Mouse (Mus musculus): ENCODE results near the gene Ugt1a9. TPM values are rescaled to one million over a fixed set of nuclear protein-coding genes. Genes with fewer than 3 reads are reported as not detected.

Ugt1a9 gene
- total RNA-seq, 2 experiments from 2014 or later = not detected

GRCm38 (mm10) chr1:88258881-88259642 is 188.5 kb downstream of the Ugt1a9 start:
- peak in 1 of 2 experiments; percentile 75 for DNase-seq

- DNase-seq = no peak
Observed at GRCm38 (mm10) chr1:88259643-88260024, 189.0 kb downstream of the Ugt1a9 start.

GRCm38 (mm10) chr1:88260114-88260513 is 189.5 kb downstream of the Ugt1a9 start:
- DNase-seq = peak in 1 of 2 experiments; percentile 58

- no peak for DNase-seq
Observed at GRCm38 (mm10) chr1:88260604-88261377, 190.2 kb downstream of the Ugt1a9 start.

GRCm38 (mm10) chr1:88261706-88262105 is 191.1 kb downstream of the Ugt1a9 start:
- DNase-seq = no peak

GRCm38 (mm10) chr1:88262255-88262654 is 191.7 kb downstream of the Ugt1a9 start:
- no peak for DNase-seq

GRCm38 (mm10) chr1:88262961-88263360 is 192.4 kb downstream of the Ugt1a9 start:
- no peak for DNase-seq

- no peak for DNase-seq
Observed at GRCm38 (mm10) chr1:88263778-88264177, 193.2 kb downstream of the Ugt1a9 start.

GRCm38 (mm10) chr1:88264237-88264868 is 193.8 kb downstream of the Ugt1a9 start:
- DNase-seq = no peak

- DNase-seq = no peak
Observed at GRCm38 (mm10) chr1:88264869-88265240, 194.3 kb downstream of the Ugt1a9 start.

GRCm38 (mm10) chr1:88266123-88266522 is 195.5 kb downstream of the Ugt1a9 start:
- no peak for DNase-seq

- no peak for DNase-seq
Observed at GRCm38 (mm10) chr1:88267489-88267888, 196.9 kb downstream of the Ugt1a9 start.

GRCm38 (mm10) chr1:88268070-88268469 is 197.5 kb downstream of the Ugt1a9 start:
- no peak for DNase-seq

Other genes with a start within 250 kb of the Ugt1a9 start
- 10 to 100 TPM; 35.1 to 46.8 TPM for gene Dgkd, start 217.5 kb upstream of the Ugt1a9 start, total RNA-seq (2021)
- 10 to 100 TPM; 15.0 to 15.6 TPM for gene Usp40, start 62.2 kb upstream of the Ugt1a9 start, total RNA-seq (2021)
- not detected for gene Ugt1a10, start 15.4 kb upstream of the Ugt1a9 start, total RNA-seq (2021)
- not detected for gene Ugt1a8, start 17.0 kb downstream of the Ugt1a9 start, total RNA-seq (2021)
- gene Ugt1a7c, start 24.3 kb downstream of the Ugt1a9 start, total RNA-seq (2021) = 1 to 10 TPM; 1.2 to 1.3 TPM
- 1 to 10 TPM in 1 of 2 experiments, under 1 TPM in 1; 0.72 to 1.3 TPM for gene Ugt1a6b, start 32.5 kb downstream of the Ugt1a9 start, total RNA-seq (2021)
- 1 to 10 TPM; 3.3 TPM for gene Ugt1a6a, start 64.0 kb downstream of the Ugt1a9 start, total RNA-seq (2021)
- gene Ugt1a5, start 95.2 kb downstream of the Ugt1a9 start, total RNA-seq (2021) = under 1 TPM in 1 of 2 experiments, not detected in 1; 0.59 TPM
- not detected for gene Ugt1a2, start 129.8 kb downstream of the Ugt1a9 start, total RNA-seq (2021)
- under 1 TPM in 1 of 2 experiments, not detected in 1; 0.28 TPM for gene Dnajb3, start 135.0 kb downstream of the Ugt1a9 start, total RNA-seq (2021)
- gene Ugt1a1, start 141.2 kb downstream of the Ugt1a9 start, total RNA-seq (2021) = under 1 TPM in 1 of 2 experiments, not detected in 1; 0.20 TPM
- not detected for gene Mroh2a, start 156.2 kb downstream of the Ugt1a9 start, total RNA-seq (2021)
- 10 to 100 TPM; 10.6 to 11.0 TPM for gene Hjurp, start 206.8 kb downstream of the Ugt1a9 start, total RNA-seq (2021)
- gene Trpm8, start 206.9 kb downstream of the Ugt1a9 start, total RNA-seq (2021) = not detected

Measured in heart, adult 18-20 months (tissue).